Mouse (Mus musculus) regulatory T cell (primary cell): ENCODE data around the gene Cxcl9.

Experiments used
- in situ Hi-C: fragments of 300-600 bp; cut with MboI, MseI; formaldehyde crosslinking; loops from one replicate; pipeline ENCODE4 v1.15.1; 2025; ENCODE audit warnings: high pct_unique_total_duplicates

Gene Cxcl9

DNA sequence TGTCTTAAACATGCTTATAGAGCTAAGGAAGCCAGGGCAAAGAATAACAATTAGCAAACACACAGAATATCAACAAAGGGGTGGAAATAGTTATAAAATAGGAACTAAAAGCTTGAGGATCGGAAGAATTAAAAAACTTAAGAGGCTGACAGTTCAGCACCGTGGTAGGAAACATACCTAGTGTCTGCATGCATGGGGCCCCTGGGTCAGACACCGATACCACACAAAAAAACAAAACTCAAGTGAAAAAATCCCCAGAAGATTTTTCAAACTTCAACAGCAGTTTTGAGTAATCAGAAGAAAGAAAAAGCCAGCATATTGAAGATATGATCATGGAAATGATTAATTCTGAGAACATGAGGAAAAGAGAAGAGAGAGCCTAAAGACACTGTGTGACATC, 8.9 kb upstream of the Cxcl9 start:
- in situ Hi-C loops: no loop called here

DNA sequence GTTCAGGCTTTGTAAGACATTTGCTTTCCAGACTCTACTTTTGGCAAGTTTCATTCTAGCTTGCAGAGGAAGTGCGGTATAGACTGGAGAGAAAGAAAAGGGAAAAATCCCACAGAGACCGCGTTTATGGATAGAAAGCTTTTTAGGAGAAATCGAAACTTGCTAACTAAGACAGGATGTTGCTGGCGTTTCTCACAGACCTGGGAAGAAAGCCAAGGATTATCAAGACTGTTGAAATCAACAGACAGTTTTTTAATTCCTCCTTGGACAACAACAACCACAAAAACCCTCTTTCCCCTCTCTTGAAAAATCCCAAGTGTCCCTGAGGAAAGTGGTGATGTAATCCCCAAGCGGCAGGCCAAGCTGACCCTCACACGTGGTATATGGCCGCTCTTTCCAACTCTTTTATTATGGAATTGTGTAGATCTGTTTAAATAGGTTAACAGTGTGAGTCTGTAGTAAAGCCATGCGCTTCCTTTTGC, 4.5 kb upstream of the Cxcl9 start:
- in situ Hi-C loops: no loop called here

DNA sequence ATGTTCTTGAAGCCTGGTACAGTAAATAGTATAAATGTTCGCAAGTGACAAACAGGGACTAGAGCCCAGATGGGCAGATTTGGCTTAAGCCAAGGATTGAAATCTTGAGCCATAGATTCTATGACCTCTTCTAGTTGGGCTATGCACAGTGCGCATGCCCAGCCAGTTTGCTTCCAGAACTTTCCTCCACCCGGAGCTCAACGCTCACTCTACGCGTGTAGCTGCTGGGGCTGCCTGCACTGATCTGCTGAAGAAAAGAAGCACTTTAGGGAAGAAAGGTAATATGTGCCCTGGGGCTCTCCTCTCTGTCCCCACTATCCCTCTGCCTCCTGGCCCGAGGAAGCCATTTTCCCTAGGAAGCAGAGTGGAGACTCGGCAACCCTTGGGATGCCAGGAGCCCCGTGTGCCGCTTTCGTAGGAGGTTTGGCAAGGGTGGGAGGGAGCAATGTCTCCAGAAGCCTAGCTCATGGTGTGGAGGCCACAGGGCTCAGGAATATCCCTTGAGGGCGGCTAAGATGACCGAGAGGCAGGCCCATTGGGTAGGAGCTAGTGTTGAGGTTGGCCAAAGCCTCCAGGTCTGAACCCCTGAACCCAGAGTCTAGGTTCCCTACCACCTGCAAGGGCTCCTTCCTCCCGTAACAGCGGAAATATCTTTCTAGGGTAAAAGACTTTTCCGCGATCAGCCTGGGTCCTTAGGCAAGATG, 3.9 kb upstream of the Cxcl9 start, which contains the start of gene Art3:
Art3 (plus strand) TSS at position 193 of the 704 bp plus-strand sequence.
- in situ Hi-C loops: no loop called here

DNA sequence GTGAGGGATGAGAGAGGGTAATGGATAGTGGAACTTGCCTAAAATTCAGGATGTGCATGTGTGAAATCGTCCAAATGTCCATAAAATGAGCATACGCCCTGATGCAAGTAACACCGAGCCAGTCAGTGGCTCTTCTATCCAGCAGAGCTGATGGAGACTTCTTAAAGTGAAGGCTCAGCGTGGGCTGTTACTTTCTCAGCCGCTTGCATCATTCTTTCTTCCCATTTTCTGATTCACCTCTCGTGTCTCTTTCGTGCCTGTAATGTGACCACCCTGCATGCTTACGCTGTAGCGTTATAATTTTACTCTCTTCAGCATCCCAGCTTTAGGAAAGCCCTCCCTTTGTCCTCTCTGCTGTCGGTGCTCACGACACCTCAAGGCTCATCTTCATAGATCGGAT, 3.2 kb upstream of the Cxcl9 start:
- in situ Hi-C loops: no loop called here

DNA sequence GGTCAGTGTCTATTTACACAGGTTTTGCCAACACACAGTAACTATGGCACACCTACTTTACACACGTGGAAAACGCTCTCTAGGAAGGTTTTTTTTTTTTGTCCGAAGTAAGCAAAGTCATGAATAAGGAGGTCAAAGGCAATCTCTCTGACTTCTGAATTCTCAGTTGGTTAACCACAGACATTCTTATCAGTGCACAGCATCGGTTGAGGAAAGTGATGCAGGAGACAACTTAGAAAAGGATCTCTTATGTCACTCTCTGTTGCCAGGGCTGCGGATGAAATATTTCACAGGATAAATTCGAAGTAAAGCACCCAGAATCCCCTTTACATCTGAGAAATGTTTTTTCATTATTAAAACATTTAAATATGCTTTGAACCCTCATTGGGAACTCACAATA, 512 bp downstream of the Cxcl9 start:
- in situ Hi-C loops: no loop called here

DNA sequence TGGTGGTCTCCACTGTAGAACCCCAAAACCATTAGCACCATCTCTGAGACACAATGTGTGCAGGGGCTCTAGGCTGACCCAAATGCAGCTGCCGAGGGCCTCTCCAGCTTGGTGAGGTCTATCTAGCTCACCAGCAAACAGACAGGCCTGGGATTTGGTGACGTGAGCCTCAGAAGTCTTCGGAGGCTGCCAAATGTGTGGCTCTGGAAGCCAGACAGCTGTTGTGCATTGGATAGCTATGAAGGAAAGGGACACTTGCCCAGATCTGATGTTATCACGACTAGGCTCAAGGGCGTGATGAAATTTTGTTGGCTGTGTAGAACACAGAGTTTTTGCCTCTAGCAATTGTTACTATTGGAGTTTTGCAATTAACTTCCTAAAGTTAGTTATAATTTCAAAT, 4.6 kb downstream of the Cxcl9 start:
- in situ Hi-C loops: no loop called here

DNA sequence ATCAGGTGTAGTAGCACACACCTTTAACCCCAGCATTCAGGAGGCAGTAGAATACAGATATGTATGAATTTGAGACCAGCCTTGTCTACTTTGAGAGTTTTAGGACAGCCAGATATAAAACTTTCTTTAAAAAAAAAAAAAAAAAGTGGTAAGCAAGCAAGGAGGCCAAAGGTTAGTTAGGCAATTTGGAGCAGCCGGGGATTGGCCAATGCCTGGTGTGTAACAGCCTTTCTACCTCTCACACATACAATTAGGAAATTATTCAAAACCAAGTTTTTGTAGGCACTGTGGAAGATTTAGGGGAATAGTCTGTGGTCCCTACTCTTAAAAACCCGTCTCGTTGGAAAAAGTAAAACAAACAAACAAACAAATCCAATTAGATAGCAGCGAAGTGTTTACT, 5.3 kb downstream of the Cxcl9 start:
- in situ Hi-C loops: no loop called here

DNA sequence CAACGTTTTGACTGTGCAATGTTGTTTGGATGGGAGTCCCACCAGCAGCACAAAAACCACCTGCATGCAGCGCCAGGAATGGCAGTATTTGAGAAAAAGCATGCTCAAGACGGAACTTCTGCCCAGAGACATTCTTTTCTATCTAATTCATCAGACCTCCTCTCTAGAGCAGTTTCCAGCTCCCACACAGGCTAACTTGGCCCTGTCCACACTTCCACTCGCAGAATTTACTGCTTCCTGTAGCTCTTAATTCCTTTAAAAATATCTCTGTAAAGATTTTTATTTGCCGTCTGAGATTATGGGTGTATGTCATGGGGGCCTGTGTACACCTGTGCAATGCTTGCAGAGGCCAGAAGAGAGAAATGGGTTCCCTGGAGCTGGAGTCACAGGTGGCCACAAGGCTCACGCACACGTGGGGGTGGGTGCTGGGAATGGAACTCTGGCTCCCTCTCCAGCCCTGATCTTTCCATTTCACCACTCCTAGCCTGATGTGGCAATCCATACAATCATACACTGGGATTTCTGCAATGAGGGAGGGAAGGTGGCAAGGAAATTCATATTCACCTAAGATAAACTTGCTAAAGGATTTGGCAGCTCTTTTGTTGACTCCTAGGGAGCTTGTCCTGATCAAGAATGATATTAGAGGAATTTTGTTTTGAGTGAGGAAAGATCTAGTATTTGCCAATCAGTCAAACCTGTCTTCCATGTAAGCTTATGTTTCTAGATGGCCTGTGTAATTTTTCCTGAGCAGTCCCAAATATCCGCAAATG, 6.1 kb downstream of the Cxcl9 start:
- in situ Hi-C loops: no loop called here

DNA sequence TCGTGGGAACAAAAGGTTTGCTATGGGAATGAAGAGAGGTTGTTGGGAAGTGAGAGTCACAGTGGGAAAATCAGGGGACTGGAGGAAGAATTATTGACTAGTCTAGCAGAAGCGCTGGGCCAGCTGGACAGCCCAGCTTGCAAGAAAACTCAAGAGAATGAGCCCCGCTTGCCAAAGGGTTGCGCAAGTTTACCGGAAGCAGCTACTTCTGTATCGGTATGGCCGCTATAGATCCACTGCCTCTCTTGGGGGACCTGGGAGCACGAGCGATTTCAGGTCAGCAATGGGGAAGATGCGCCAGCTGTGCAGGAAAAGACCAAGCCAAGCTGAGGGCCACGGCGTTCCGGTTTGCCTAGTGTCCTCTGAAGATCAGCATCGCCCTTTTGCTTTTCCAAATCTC, 9.3 kb downstream of the Cxcl9 start:
- in situ Hi-C loops: no loop called here

DNA sequence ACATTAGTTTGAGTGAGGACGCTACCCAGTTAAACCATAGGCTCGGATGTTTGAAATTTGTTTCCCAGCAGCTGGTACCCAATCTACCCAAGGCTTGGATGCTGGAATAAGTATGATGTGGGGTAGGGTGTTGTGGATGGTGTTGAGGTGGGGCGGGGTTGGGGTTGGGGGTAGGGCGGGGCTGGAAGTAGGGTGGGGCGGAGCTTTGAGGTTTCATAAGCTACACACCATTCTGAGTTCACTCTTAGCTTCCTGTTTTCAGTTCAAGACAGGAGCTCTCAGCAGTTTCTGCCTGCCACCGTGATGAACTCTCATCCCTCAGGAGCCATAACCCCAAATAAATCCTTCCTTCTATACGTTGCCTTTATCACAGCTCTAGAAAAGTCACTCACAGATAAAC, 9.8 kb downstream of the Cxcl9 start:
- in situ Hi-C loops: no loop called here

DNA sequence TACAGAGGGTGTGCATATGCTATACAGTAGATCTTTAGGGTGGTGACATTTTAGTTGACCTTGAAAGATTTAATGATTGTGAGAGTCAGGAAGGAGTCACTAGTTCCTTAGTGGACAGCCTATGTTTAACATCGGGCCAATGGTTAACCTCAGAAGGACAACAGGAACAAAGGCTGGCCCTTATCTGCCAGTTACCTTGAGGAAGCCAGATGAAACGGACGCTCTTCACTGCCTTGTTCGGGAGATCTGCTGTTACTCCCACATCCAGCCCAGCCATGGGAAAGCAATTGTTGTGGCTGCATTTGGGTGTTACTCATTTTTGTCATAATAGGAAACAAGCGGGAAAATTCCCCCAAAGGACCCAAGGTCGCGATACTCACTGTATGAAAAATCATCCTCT, 14.1 kb downstream of the Cxcl9 start:
- in situ Hi-C loops: loop anchor here (5.0 kb wide), 1 partner anchor 69 kb away; no protein-coding TSS in a partner anchor

DNA sequence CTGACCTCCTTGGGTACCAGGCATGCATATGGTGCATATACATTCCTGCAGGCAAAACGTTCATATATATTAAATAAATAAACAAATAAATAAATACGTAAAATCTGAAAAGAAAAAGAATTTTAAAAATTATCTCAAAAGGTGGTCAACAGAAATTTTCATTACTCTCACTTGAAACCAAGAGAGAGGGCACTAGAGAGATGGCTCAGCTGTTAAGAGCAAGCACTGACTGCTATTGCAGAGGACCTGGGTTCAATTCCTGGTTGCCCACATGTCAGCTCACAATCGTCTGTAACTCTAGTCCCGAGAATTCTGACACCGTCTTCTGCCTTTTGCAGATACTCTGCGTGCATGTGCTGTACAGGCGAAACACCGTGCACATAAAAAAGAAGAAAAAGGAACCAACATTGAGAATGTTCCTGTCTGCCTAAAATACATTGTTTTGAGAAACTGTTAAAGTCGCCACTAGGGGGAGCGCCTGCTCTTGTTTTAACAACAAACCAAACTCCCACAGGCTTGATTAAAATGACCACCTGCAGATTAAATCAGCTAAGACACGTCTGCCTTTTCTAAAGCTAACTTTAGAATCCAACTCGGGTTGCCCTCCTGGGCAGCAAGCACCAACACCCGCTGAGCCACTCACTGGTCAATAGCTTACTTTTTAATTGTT, 15.7 kb downstream of the Cxcl9 start:
- in situ Hi-C loops: loop anchor here (5.0 kb wide), 1 partner anchor 70 kb away; no protein-coding TSS in a partner anchor

DNA sequence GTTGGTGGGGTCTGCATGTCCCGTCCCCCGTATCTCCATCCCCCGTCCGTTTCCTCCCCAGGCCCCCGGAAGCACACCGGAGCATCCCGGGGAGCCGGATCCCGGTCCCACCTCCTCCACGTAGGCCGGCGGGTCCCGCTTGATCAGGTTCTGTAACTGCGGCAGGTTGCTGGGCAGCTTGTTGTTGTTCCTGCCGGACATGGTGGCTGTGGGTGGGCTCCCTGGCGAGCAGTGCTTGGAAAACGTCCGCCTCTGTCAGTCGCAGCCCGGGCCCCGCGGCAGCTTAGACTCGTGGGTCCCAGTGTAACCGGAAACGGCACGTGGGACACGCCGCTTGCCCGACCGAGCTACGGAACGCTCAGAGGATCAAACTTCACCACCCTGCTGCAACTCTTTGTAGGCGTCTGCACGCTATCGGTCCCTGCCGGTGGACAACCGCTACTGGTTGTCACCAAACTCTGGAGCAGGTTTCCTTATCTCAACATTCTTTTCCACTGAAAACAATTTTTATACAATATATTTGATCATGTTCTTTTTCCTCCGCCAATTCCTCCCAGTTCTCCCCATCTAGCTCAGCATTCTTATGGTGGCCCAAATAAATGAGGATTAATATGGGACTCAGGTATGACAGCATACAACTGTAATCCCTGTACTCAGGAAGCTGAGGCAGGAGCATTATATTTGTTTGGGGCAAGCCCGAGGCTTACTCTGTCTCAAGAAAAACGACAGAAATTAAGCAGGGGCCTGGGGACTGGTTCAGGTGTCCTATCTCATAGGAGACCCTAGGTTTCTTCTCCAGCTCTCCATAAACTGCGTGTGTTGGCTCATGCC, 18.0 kb downstream of the Cxcl9 start, which contains the start of gene Sdad1:
Sdad1 (minus strand) TSS at position 799 of the 831 bp plus-strand sequence.
- in situ Hi-C loops: loop anchor here (5.0 kb wide), 1 partner anchor 72 kb away; no protein-coding TSS in a partner anchor

DNA sequence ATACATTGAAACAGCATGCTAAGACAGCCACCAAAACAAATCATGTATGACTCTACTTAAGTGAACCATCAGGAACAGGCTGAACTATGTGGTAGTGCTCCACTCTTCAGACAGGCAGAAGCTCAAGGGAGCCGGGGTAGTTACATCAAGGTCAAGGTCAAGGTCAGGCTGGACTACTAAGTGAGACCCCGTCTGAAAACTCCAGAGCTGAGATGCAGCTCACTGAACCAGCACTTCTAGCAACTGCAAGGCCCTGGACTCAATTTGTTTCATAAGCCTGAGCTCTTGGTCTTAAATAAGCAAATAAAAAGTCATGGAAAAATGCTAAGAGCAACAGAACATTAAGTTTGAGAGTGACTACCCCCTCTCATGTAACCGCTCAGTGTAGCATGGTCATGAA, 23.6 kb downstream of the Cxcl9 start:
- in situ Hi-C loops: no loop called here

DNA sequence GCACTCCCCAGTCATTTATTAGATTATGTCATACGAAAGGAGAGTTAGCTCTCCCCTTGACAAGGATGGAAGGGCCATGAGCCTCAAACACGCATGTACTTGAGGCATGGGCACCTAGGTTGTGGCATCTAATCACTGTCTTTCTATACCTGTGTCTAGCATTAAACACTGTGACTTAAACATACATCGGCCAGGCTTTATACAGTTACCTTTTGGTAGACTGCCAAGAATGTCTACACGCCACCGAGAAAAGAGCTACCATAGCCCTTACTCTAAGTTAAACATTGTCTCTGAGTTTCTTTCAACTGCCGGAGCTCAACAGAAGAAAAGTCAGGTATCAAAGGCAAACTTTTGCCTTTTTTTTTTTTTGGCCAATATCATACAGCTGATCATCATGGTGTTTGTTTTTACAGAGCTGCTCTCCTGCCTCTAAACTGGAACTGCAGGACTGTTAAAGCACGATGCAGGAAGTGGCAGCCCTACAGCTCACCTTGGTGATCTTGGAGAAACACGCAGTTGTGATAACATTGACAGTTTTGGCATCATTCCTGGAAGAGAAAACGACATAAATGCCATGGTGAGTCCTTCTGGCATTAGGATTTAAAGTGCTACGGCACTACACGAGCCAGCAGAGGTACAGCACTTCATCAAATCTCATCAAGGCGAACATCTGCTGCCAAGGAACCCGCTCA, 25.6 kb downstream of the Cxcl9 start:
- in situ Hi-C loops: no loop called here

DNA sequence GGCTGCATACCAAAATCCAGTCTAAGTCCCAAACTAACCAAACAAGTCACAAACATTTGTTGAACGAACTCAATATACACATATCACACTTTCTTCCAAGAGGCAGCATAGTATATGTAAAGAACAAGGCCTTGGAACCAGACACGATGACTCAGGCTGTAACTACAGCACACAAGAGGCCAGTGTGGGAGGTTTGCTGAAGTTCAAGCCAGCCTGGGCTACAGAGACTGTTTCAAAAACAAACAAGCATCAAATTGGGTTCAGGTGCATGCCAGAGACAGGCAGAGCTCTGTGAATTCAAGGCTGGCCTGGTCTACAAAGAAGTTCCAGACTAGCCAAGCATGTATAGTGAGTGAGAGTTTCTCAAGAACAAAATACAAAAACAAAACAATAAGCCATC, 33.4 kb downstream of the Cxcl9 start:
- in situ Hi-C loops: no loop called here

DNA sequence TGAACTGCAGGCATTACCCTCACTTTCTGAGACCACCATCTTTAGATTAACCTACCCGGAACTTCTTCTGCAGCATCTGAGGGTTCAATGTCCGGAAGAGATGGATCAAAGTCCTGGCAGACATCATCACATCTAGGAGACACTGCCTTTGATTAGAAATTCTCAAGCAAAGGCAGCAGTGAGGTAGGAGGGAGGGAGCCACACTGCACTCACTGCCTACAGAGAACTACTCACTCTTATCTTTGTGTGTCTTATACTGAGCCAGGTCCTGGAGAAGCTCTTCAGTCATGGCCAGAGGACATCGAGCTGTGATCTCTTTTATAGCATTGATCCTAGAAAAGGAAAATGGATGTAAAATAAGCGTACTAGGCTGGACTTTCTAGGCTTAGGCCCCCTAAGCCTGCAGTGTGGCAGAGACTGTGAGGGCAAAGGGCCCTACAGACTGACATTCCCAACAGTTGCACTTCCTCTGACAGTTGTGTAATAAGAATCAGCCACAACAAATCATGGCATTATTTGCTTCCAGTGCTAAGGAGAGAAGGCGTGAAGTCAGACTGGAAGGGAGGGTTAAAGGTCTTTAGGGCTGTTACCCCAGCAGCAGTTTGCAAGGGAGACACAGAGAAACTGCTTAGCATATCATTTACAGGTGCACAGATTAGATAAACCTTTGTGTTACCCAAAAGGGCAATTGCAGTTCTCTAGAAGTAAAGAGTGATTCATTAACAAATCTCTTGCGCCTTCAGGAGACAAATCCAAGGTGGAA, 36.0 kb downstream of the Cxcl9 start:
- in situ Hi-C loops: no loop called here

DNA sequence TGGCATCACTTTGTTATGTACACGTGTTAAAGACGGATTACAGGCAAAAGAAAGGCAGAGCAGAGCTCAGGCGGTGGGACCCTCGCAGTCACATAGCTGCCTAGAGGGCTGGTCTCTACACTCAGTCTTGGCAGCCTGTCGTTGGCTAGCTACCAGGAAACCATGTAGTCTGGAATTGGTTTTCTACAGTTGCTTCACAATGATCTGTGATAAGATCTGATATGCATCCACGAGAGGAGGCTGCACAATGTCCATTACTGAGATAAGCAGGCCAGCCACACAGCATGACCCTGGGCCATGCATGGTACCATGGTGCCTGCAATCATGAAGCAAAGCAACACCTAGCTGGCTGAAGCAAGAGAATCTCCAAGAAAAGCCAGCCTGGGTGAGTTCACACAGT, 40.0 kb downstream of the Cxcl9 start:
- in situ Hi-C loops: loop anchor here (5.0 kb wide), 1 partner anchor 91 kb away; no protein-coding TSS in a partner anchor

DNA sequence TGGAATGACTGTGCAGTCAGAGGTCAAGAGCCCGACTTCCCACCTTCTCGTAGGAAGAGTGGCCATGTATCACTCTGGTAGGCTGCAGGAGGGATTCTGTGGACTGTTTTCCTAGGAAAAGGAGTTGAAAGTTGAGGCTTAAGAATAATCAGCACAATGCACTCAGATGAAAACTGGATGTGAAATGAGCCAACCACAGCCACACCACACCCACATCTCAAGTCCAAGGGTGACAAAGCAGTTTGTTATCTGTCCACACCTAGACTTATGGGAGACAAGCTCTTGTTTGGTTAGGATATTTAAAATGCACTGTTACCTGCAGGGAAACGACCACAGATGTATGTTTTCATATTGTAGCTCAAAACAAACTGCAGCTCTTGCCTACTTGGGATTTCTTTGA, 44.8 kb downstream of the Cxcl9 start:
- in situ Hi-C loops: no loop called here

DNA sequence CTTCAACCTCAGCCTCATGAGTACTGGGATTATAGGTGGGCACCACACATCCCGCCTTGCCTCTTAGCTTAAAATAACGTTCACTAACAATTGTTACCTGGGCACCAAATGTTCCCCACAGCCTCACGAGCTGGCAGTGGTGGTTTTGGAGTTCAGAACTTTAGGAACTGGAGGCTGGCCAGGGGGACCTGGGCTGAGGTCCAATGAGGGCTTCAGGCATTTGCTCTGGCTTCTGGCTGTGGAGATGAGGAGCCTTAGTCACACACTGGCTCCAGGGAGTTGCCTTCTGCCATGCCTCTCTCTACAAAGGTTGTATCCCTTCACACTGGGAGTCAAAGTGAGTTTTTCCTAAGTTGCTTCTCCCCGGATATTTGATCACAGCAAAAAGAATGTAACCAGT, 45.3 kb downstream of the Cxcl9 start:
- in situ Hi-C loops: no loop called here
